Mouse (Mus musculus) heart, postnatal 0 days (tissue): Measurements from ENCODE around the gene Pltp. TPM values are rescaled to one million over a fixed set of nuclear protein-coding genes. Genes with fewer than 3 reads are reported as not detected.
"Not testable (repeated sequence)": the region's sequence is repeated elsewhere in the genome, so short reads cannot be mapped to it uniquely, and the experiment has no call there.

Source experiments
- ATAC-seq: fragments of 200-750 bp; cut with Nextera tagmentation; 2 replicates; pipeline ENCODE4 v1.8.0; 2017; ENCODE audit warnings: low read depth, moderate number of reproducible peaks, moderate library complexity; ENCODE audit not compliant: insufficient read depth
- DNase-seq: peaks from one replicate; pipeline ENCODE4 v3.0.0-alpha.2; 2016; ENCODE audit warnings: low spot score
- H3K27ac ChIP-seq: fragments of 300-500 bp; sonication (generic); 2 replicates; pipeline ENCODE4 v1.5.1; 2014; ENCODE audit warnings: low read depth, mild to moderate bottlenecking
- H3K27me3 ChIP-seq: fragments of 300-500 bp; sonication (generic); 2 replicates; pipeline ENCODE4 v1.6.1; 2014; ENCODE audit warnings: low read length, mixed read lengths; ENCODE audit not compliant: control insufficient read depth, insufficient read depth
- H3K36me3 ChIP-seq: fragments of 300-500 bp; sonication (generic); replicated peaks from 2 replicates; pipeline ENCODE4 v1.6.1; 2014; ENCODE audit warnings: low read length, mixed read lengths; ENCODE audit not compliant: control insufficient read depth, insufficient read depth
- H3K4me1 ChIP-seq: fragments of 300-500 bp; sonication (generic); 2 replicates; pipeline ENCODE4 v1.6.1; 2014; ENCODE audit warnings: antibody characterized with exemption; ENCODE audit not compliant: control insufficient read depth, insufficient read depth
- H3K4me2 ChIP-seq: fragments of 300-500 bp; sonication (generic); 2 replicates; pipeline ENCODE4 v1.6.1; 2014; ENCODE audit warnings: low read depth, mild to moderate bottlenecking, low read length, moderate library complexity
- H3K4me3 ChIP-seq: fragments of 300-500 bp; sonication (generic); 2 replicates; pipeline ENCODE4 v1.5.1; 2014; ENCODE audit warnings: low read depth, low read length
- H3K9ac ChIP-seq: fragments of 300-500 bp; sonication (generic); replicated peaks from 2 replicates; pipeline ENCODE4 v1.6.1; 2014; ENCODE audit warnings: low read depth, low read length, mixed read lengths
- H3K9me3 ChIP-seq: fragments of 300-500 bp; sonication (generic); replicated peaks from 2 replicates; pipeline ENCODE4 v1.6.1; 2016; ENCODE audit warnings: low read length; ENCODE audit not compliant: control insufficient read depth
- CTCF ChIP-seq: IDR thresholded peaks from 2 replicates; pipeline ENCODE4 v1.5.1; 2016; ENCODE audit warnings: antibody characterized with exemption, control low read depth, low read depth
- EP300 ChIP-seq: IDR thresholded peaks from 2 replicates; pipeline ENCODE4 v1.6.1; 2016; ENCODE audit warnings: antibody characterized with exemption, low read depth
- WGBS: fragments of 180-500 bp; shearing (Covaris S2); extraction: QIAGEN DNeasy Blood & Tissue Kit; methylation state at CpG from one replicate; pipeline ENCODE4 v1.1.7; 2014; 5-methylcytosine and 5-hydroxymethylcytosine counted together
- polyA plus RNA-seq: library from polyadenylated mRNA; unstranded; fragments of >200 nt; fragmentation: Nextera tagmentation; extraction: Ambion mirVana; gene quantifications from 2 replicates; pipeline ENCODE4 v1.2.1, GENCODE M21; 2015
- total RNA-seq: library from RNA; depleted of rRNA; stranded (reverse); fragments of >200 nt; gene quantifications from 2 replicates; pipeline ENCODE4 v1.2.3, GENCODE M21; 2014; ENCODE audit warnings: low replicate concordance

Pltp gene
- total and polyA plus RNA-seq, 2 experiments from 2014 or later, result 7.7 to 8.6 TPM

DNA sequence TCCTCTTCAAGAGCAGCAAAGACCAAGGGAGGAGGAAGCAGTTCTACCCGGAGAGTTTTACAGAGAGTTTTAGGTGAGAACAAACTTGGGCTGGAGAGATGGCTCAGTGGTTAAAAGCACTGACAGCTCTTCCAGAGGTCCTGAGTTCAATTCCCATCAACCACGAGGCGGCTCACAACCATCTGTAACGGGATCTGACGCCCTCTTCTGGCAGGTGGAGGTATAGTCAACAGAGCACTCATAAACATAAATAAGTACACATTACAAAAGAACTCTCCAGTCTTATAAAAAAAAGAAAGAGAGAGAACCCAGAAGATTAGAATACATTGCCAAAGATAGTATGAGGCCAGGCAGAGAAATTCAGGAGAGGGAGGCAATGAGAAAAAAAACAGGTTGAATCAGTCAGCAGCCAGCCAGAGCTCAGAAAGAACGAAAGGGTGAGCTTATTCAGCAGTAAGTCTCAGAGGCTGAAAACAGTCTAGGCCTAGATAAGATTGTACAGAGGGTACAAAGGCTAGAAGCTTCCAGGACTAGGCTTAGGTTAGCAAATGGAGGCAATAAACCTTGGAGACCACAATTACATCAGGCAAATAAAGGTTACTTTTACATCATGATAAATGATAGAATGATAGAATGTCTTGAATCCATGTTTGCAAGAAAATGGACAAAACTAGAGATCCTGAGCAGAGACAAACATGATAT, 14.2 kb upstream of the Pltp start:
- Histone ChIP-seq H3K4me3 (no peak overlapping the region), H3K27me3 (no peaks in the 10 kb centered on the region), H3K4me2 (no peak overlapping the region), H3K36me3 (no peaks in the 10 kb centered on the region), H3K9ac (no peak overlapping the region), H3K4me1 (peaks cover 20% of the 10 kb centered on the region), H3K9me3 (peaks cover 5% of the 10 kb centered on the region; the same call in 1 of the 2 replicates), H3K27ac (no peak overlapping the region)
- DNase-seq (no peak), ATAC-seq (no peak)
- TF ChIP-seq EP300 (no peak), CTCF (no peak)
- 49% methylated on average over 6 of the region's 6 CpGs for WGBS

DNA sequence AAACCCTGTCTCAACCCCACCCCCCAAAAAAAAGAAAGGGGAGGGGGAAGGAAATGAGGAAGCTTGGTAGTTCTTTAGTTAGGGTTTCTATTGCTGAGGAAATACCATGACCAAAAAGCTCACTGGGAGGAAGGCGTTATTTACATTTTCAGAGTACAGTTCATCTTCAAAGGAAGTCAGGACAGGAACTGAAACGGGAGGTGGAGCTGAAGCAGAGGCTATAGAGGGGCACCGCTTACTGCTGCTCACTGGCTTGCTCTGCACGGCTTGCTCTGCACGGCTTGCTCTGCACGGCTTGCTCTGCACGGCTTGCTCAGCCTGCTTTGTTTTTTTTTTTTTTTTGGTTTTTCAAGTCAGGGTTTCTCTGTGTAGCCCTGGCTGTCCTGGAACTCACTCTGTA, 11.0 kb upstream of the Pltp start:
- ATAC-seq, result no peak
- no peaks in the 10 kb centered on the region for H3K36me3 ChIP-seq
- WGBS, result 79% methylated on average over 7 of the region's 7 CpGs
- TF ChIP-seq EP300 (no peak), CTCF (no peak)
- peaks cover 9% of the 10 kb centered on the region for H3K4me1 ChIP-seq
- no peaks in the 10 kb centered on the region for H3K27me3 ChIP-seq
- H3K4me3 ChIP-seq, result no peak overlapping the region
- no peak for DNase-seq
- H3K9ac ChIP-seq, result no peak overlapping the region
- peaks cover 5% of the 10 kb centered on the region; the same call in 1 of the 2 replicates for H3K9me3 ChIP-seq
- no peak overlapping the region for H3K27ac ChIP-seq
- H3K4me2 ChIP-seq, result no peak overlapping the region

DNA sequence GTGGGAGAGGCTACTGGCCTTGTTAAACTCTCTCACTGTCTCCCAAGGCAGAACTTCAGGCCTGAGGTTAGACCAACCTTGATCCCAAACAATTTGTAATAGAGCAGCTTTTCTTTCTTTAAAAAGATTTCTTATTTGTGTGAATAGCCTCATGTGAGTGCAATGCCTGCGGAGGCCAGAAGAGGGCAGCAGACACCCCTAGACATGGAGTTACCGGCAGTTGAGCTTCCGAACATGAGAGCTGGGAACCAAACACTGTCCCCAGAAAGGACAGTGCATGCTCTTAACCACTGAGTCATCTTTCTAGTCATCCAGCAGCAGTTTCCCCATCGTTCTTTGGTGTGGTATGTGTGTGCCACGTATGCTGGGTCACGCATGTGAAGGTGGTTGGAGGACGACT, 10.1 kb upstream of the Pltp start:
- H3K27ac ChIP-seq, result peak overlapping the region; percentile 95
- 90% methylated on average over 7 of the region's 7 CpGs for WGBS
- no peak overlapping the region for H3K4me3 ChIP-seq
- 0 out of 2 replicates have a peak, but pooled peaks have one; percentile 2 for TF ChIP-seq EP300
- TF ChIP-seq CTCF, result peak; percentile 54
- DNase-seq (no peak), ATAC-seq (peak; percentile 25)
- no peak overlapping the region for H3K9ac ChIP-seq
- H3K27me3 ChIP-seq, result no peaks in the 10 kb centered on the region
- peaks cover 9% of the 10 kb centered on the region for H3K4me1 ChIP-seq
- H3K9me3 ChIP-seq, result peaks cover 5% of the 10 kb centered on the region; the same call in 1 of the 2 replicates
- H3K36me3 ChIP-seq, result no peaks in the 10 kb centered on the region
- no peak overlapping the region for H3K4me2 ChIP-seq

DNA sequence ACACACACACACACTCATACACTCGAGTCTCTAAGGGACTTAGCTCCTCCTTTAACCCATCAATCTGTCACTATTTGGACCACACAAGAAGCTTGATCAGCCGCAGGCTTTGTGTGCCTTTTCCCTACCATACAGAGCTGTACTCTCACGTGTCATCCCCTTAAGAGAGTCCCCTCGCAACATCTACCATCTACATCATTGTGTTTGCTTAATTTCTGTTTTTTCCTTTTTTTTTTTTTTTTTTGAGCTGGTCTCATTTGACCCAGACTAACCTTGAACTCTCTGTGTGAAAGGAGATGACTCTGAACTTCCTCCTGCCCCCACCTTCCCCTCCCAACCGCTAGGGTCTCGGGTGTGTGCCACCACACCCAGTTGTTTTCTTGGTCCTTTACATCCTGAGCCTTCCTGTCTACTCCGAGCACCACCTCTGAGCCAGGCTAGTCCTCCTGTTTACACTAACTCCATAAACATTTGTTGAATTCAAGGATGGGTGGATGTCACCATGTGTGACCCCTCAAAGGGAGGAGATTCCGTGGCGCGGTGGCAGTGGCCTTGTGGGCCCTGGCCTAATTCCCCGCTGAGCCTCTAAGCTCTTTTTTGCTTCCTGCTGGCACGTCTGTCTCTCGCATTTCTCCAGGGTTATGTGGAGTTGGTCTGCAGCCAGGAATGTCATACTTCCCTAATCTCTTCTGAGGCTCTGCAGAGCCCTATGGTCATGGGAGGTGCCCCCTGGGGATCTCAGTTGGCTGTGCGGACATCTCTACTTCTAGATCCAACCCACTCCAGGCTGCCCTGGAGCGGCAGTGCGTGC, 9.4 kb upstream of the Pltp start:
- TF ChIP-seq EP300 (peak; percentile 93), CTCF (no peak)
- Histone ChIP-seq H3K4me1 (peaks cover 9% of the 10 kb centered on the region), H3K9ac (0 out of 2 replicates have a peak overlapping the region, but pooled peaks have one; percentile 13), H3K27me3 (no peaks in the 10 kb centered on the region), H3K36me3 (no peaks in the 10 kb centered on the region), H3K27ac (peak overlapping the region; percentile 95), H3K9me3 (peaks cover 5% of the 10 kb centered on the region; the same call in 1 of the 2 replicates), H3K4me3 (no peak overlapping the region), H3K4me2 (no peak overlapping the region)
- DNase-seq (peak; percentile 96), ATAC-seq (peak; percentile 96)
- 11% methylated on average over 16 of the region's 16 CpGs for WGBS

DNA sequence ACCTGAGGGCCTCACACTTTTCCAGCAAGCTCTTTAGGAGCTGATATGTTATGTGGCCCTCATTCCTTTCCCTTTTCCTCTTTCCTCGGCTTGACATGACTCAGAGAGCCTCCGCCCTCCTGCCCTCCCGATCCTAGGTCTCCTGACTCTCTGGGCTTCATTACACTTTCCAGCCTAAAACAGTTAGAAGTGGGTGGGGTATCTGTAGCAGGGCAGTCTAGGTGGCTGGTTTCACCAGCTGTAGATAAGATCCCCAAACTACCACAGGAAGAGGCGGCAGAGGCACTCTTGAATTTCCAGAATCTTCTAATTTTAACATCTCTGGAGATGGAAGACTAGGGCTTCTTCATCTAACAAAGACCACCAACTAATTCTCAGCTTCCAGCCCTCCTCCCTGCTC, 7.1 kb upstream of the Pltp start:
- no peak overlapping the region for H3K4me3 ChIP-seq
- no peak overlapping the region for H3K9ac ChIP-seq
- no peak for ATAC-seq
- WGBS, result 60% methylated on average over 4 of the region's 4 CpGs
- TF ChIP-seq CTCF (no peak), EP300 (no peak)
- peaks cover 18% of the 10 kb centered on the region for H3K4me1 ChIP-seq
- no peak overlapping the region for H3K4me2 ChIP-seq
- H3K27me3 ChIP-seq, result no peaks in the 10 kb centered on the region
- no peak overlapping the region for H3K27ac ChIP-seq
- H3K9me3 ChIP-seq, result peaks cover 5% of the 10 kb centered on the region; the same call in 1 of the 2 replicates
- H3K36me3 ChIP-seq, result no peaks in the 10 kb centered on the region
- no peak for DNase-seq

DNA sequence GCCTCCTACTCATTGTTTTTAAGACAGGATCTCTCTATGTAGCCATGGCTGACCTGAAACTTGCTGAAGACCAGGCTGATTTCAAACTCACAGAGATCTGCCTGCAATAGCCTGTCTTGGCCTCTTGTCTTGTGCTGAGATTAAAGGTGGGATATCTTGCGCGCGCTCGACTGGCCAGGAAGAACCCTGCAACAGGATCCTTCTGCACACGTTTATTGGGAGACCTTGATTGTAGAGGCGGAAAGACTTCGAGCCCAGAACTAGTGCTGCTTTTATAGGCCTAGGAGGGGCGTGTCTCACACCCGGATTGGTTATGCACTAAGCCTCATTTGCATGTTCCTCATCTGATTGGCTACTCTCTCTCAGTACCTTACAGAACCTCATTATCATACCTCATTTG, 5.9 kb upstream of the Pltp start:
- H3K4me3 ChIP-seq, H3K4me2 ChIP-seq, H3K36me3 ChIP-seq, H3K9me3 ChIP-seq, ATAC-seq, H3K27me3 ChIP-seq, DNase-seq, H3K27ac ChIP-seq, H3K9ac ChIP-seq: not testable (repeated sequence)
- peaks cover 18% of the 10 kb centered on the region for H3K4me1 ChIP-seq
- WGBS, result 91% methylated on average over 7 of the region's 9 CpGs
